Mouse (Mus musculus) erythroid progenitor cell, adult 5-6 weeks (primary cell): ENCODE measurements at regions not wholly inside any gene's neighbourhood (a gene's known extent, or its start where the extent isn't known, plus 50 kb on each side); places are given as distances from the start of the nearest gene placed in this dataset.

ENCODE experiments used
- ATAC-seq: replicated peaks from 2 replicates; pipeline ENCODE4 v1.8.0; 2016; ENCODE audit warnings: moderate number of reproducible peaks, mild to moderate bottlenecking, moderate TSS enrichment, inconsistent platforms; ENCODE audit not compliant: poor library complexity, low FRiP score, severe bottlenecking

DNA sequence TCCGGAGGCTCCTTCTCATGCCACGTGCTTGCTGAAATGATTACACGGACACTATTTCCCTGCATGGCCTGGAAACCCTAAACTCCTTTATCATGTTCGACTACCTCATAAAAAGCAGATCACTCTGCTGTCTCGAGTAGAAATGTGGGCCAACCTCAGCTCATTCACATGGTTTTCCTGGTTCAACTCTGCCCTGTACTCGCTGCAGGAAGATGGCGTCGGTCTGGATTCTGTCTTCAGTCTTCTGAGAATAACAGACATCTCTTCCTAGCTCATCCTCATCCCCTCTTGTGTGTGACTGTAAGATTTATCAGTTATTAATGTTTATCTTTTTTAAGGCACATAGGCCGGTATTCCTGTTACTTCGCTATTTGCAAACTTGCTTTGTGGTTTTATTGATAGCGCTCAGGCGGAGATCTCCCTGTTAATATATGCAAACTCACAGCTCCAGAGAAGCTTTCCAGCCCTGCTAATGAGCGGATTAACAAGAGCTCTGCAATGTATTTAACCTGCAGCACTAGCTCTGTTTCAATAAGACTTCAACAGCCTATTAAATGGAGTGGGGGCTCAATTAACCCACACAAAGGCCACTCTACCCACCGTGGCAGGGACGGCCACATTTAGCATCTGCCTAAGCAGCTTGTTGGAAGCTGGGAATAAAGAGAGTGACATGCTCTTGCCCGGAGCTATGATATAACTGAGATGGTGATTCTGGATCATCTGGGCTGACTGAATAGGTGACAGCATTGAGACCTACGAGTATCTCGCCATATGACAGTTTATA lies 159.5 kb upstream of the Eomes start:
- ATAC-seq, result no peak

DNA sequence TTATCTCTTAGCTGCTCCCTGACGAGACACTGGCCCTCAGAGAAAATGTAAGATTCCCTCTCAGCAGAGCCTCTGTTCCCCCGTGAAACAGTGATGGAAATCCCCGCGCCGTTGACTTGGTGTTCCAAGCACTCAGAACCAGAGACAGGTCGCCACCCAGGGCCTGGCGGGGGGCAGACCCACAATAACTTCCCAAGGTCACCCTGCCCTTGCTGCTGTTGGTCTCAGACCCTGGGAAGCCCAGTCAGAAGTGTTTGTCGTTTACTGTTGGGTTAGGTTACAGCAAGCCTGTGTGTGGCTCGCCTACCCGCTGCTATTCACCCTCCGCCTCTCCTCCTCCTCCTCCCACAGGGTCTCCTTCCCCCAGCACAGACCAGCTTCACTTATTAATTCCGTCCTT lies 154.2 kb upstream of the Eomes start:
- no peak for ATAC-seq

DNA sequence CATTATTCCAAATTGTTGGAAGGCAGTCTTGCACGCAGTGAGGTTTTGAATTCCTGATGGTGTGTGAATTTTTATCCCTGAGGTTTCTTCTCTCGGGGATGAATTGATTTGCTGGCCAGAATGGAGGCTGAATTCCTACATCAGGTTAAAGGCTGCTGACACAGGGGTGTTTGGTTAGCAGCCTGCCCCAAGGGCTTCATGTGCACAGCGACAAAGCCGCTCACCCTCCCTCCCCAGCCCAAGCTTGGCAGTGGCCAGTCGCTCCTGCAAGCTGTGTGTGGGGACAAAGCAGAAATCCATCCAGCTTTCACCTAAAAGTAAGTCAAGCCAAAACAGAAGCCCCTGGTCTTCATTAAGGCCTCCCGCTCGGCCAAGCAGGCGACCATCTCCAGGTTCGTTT lies 151.4 kb upstream of the Eomes start:
- ATAC-seq, result no peak

DNA sequence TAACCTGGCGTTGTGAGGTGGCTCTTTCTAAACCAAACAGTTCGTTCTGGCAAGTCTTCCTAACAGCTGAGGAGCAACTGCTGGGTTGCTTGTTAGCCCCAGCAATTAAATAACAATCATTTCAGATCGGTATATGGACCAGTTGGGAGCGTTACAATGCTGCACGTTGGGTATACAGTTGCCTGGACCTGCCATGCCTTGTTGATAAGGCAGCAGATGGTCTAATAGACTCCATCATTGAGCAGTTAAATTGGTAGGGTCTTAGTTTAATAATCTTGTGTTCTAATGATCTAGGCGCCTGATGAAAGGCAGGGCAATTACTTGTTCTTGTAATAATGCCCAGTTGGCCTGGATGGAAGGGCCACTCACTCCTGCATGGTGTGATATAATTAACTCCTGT lies 150.1 kb upstream of the Eomes start:
- ATAC-seq, result no peak

DNA sequence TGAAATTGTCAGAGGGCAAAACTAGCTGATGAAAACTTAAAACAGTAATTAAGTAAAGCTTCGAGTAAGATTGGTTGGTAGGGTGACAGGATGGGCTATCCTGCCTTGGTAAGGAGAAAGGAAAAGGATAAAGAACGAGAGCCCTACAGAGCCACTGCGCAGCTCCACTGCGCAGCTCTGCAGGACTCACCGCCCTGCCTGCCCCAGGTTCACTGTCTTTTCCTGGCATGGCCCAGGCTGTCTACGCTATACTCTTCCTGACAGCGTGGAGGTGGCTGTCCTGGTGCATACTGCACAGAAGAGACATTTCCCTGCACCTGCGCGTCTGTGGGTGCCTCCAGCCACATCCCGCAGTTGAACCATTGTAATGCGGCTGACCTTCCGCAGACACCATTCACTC lies 136.6 kb upstream of the Eomes start:
- no peak for ATAC-seq

DNA sequence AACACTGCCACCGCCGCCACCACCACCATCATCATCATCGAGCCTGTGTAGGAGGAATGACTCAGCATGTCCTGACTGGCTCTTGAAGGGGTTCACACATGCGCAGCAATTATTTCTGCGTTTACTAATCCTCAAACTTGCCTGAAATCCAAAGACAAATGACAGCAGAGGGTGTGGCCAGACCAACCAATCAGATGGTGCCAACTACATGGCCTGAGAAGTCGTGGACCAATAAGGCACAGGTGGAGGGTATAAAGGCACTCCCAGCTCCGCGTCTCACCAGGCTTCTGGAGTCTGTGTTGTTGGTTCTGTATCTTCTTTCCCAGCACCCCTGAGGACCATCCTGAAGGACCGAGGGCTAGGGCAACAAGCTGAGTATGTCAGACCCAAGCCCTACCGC lies 123.1 kb upstream of the Eomes start:
- no peak for ATAC-seq

DNA sequence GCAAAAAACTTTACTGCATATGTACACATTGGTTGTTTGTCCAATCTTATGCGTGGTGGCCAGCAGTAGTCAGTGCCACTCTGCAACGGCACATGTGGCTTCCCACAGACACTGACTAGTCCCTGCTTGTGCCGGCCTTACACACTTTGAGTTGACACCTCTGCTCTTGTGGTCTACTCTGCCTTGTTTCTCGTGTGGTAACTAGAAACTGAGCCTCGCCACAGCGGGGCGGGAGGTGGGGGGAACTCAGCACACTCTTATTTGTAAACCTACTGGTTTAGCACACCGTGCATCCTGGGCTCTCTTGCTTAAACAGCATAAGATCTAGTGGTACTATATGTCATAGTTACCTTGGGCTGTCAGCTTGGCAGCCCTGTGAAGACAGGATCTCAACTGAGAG lies 120.6 kb upstream of the Eomes start:
- ATAC-seq, result no peak

DNA sequence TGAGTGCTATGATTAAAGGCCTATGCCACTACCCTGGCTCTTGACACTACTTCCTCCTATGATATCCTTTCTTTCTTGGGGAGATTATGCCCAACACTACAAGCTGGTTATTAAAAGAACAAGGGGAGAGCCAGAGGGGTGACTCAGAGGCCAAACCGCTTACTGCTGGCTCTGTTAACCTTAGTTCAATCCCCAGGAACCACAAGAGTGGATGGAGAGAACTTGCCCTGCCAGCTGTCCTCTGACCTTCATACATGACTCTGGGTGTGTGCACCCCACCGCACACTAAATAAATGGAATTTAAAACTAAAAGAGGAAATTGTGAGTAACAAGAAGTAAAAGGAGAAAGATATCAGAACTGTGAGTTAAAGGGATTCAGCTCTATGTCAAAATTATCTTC lies 114.1 kb upstream of the Eomes start:
- no peak for ATAC-seq

DNA sequence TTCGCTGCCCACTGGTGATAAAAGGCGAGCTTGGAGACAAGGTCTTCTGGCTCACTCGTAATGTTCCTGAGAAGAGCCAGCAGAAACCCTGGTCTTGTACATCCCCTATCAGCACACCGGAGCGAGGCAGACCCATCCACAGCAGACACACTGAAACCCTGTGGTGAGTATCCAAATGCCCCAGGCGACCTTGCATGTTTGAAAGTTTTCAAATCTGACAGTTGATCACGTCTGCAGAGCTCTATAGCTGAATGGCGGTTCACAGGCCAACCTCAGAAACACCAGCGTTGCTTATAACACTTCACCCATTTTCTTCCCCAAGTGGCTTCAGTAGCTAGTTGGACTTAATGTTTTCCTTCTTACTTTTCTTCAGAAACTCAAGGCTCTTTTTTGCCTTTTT lies 112.6 kb upstream of the Eomes start:
- no peak for ATAC-seq

DNA sequence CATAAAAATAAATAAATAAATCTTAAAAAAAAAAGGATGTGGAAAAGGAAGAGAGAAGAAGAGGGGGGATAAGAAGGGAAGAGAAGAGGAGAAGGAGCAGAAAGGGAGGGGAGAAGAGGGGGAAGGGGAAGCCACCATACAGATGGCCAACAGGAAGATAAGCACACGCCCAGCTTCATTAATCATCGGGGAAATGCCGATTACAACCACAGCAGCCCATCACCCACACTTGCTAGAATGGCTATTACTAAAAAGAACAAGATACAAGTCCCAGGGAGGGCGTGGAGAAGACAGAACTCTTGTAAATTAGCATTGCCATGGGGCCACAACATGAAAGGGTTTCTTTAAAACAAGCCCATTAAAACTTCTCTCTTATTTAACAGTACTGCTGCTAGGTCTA lies 110.7 kb upstream of the Eomes start:
- ATAC-seq, result no peak

DNA sequence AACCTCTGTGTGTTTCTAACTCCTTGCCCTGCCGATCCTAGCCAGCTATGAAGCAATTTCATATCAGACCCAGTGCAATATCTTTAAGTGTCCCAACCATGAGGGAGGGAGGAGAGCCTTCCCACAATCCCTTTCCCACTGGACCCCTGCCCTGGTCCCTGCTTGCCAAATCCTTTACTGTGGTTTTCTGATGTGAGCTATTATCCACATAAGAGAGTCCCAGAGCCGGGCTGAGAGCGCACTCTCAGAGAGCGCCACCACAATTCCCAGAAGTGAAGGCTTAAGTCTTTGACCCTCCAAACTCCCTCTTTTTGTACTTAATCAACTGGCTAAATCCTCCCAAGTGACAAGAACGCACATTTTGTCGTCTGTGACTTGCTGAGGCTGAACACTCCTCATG lies 107.4 kb upstream of the Eomes start:
- ATAC-seq, result no peak

DNA sequence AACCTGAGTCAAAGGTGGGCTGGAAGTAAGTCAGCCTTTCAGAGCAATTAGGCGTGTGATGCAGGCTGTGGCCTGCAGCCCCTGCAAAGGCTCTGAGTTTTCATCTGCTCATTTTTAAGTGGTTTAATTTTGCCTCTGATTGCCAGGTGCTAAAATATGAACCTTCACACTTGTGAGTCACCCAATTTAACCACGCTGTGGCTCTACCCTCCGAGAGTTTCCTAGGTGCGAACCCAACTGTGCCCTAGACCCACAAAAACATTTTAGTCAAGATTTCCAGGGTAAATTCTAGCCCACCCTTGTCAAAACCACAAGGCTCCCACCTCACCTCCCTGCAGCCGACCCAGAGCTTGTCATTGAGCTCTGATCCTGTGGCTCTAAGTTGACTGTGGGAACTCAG lies 103.3 kb upstream of the Eomes start:
- ATAC-seq, result no peak

DNA sequence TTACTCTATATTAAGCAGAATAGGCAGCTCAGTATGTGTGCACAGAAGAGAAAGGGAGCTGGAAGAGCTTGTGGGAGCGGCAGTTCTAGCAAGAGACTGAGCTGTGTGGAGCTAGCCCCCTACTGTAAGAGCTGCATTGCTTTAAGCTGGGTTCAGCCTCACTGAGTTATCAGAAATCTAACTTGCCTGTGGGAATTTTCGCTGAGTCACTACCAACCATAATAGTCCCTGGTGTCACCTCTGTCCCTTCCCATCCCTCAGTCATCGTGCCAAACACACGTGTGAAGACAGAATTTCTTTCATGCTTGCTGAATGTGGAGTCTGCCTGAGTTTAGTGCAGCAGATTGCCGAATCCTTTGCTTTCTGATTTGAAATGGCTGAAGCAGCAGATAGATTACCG lies 99.0 kb upstream of the Eomes start:
- no peak for ATAC-seq

DNA sequence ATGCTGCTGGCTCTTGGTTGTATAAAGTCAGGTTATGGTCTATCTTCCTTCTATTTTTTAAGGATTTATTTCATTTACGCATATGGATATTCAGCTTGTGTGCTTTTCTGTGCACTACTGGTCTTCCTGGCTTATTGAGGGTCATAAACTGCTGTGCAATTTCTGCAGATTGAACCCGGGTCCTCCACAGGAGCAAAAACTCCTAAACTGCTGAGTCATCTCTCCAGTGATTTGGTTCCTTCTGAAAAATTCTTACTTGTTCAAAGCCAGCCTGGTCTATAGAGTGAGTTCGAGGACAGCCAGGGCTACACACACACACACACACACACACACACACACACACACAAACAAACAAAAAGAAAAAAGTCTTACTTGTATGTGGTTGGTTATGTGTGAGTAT lies 95.5 kb upstream of the Eomes start:
- ATAC-seq, result no peak

DNA sequence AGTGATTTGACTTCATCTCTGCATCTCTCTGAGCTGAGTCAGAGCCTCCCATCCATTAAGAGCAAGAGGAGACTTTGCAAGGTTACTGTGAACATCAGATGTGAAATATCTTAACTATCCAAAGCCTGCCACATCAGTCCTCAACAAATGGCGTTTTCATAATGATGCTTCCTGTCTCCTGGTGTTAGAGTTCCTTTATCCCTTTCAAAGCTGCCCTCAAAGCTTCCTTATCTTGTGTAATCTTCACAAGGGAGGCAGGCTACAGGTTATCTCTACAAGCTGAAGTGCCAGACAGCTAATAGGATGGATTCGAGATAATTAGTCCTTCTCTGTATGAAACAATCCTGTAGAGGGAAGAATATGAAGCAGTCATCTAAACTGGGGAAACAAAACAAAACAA lies 93.4 kb upstream of the Eomes start:
- ATAC-seq, result no peak

DNA sequence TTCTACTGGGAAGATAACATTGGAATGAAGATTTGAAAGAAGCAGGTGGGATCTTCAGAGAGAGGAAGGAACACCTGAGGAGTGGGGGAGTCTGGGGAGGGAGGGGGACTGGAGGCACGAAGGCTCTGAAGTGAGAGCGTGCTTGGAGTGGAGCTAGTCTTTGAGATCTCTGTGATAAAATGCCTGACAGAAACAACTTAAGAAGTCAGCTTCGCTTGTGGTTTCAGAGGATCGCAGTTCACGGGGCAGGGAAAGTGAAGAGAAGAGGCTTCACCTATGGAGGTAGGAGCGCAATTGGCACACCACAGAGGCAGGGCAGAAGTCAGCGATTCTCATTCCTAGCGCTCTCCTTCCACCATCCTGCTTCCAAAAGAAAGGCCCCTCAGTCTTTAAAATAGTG lies 90.4 kb upstream of the Eomes start:
- ATAC-seq, result no peak

DNA sequence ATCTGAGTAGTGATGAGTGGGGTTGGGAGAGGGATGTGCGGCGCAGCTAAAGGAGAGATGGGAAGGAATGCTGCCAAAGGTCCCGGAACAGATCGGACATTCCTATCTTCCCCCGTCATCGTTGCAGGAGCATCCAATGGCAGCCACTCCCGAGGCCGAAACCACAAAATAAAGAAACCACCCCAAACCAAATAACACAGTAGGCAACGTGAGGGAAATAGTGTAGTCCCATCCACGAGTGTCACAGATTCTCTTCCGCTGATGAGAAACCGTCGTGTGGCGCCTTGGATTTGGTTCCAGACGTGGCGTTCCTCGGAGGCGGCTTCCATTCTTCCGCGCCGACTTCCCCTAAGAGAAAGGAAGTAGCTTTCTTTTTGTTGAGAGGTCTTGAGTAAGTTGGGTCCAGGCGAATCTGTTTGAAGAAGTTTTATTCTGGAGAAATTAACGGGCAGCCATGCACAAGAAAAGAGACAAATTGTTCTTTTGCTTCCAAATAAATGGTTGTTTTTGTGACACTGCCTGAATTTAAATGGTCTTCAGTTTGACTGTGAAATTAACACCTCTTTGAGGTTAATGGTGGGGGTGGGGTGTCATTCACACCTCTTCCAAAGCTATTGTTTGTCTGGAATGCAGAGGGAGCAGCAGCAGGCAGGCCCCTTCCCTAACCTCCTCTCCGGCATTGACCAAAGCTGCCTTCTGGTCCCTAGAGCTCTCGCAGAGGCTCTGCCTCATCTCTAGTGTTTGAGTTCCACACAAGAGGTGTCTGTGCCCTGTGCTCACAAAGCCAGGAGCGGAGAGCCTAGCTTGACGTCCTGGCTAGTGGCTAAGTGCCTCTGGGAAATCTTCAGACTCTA lies 88.3 kb upstream of the Eomes start:
- no peak for ATAC-seq

DNA sequence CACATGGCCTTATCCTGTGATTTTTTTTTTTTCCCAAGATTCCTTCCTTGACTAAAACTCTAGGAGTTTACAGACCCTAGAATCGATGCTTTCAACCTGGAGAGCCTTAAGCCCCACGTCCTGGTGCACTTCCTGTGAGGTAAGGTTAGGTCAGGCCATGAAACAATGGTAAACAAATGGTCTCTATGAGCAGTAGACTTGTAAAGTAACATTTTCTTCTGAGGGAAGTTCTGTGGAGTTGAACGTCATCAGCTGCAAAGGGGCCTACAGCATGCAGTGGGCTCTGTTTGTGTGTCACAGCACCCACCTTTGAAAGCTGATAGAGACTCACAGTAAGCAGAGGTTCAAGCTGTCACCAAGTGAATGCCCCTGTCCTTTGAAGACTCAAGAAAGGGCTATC lies 87.3 kb upstream of the Eomes start:
- no peak for ATAC-seq

DNA sequence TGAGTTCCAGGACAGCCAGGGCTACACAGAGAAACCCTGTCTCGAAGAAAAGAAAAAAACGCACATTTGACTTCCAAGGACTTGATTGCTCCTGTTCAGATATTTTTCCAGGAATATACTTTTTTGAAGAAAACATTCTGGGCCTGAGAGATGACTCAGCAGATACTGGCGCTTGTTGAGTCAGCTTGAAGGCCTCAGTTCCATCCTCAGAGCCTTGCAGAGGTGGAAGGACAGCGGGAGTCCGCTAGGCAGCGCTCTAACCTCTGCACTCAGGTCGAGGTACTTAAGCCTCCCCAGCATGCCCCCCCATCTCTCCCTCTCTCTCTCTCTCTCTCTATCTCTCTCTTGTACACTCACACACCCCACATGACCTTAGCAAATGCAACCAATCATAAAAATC lies 86.3 kb upstream of the Eomes start:
- no peak for ATAC-seq

DNA sequence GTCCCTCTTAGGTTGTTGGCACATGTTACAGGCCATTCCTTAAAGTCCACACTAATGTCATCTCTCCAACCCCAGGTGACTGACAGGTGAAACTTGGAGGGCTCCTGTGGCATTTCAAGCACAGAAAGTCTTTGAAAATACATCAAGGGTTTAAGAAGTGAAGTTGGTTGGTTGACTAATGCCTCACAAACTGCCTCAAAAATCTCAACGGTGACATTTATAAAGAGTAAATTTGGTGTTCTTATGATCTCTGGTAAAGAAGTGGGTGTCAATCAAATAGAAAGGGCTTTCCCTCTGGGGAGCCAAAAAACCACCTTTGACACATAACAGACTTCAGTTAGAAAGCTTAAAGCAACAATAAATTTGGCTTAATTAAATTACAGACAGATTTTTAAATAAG lies 85.2 kb upstream of the Eomes start:
- ATAC-seq, result no peak

DNA sequence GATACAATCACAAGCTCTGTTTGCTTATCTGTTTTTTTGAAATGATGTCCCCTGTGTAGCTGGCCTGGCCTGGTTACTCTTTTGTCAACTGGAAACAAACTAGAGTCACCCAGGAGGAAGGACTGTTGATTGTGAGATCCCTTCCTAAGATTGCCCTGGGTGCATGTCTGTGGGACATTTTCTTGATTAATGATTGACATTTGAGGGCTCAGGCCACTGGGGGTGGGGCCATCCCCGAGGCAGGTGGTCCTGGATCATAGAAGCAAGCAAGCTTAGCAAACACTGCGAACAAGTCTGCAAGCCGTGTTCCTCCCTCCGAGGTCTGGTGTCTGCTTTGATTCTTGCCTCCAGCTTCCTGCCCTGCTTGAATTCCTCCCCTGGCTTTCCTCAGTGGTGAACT lies 84.4 kb upstream of the Eomes start:
- ATAC-seq, result no peak
